Mouse (Mus musculus) embryonic facial prominence, embryonic 14.5 days (tissue): ENCODE measurements around the gene Hyal6. TPM values are rescaled to one million over a fixed set of nuclear protein-coding genes. Genes with fewer than 3 reads are reported as not detected.

Experiments
- ATAC-seq: fragments of 200-750 bp; cut with Nextera tagmentation; 2 replicates; pipeline ENCODE4 v1.8.0; 2017; ENCODE audit warnings: low read depth, moderate number of reproducible peaks, moderate TSS enrichment
- DNase-seq: peaks from one replicate; pipeline ENCODE4 v3.0.0-alpha.2; 2015; ENCODE audit warnings: low spot score
- H3K27ac ChIP-seq: fragments of 300-500 bp; sonication (generic); replicated peaks from 2 replicates; pipeline ENCODE4 v1.5.1; 2014; ENCODE audit warnings: low read depth, mild to moderate bottlenecking, low read length, moderate library complexity
- H3K27me3 ChIP-seq: fragments of 300-500 bp; sonication (generic); replicated peaks from 2 replicates; pipeline ENCODE4 v1.6.1; 2014; ENCODE audit warnings: low read length; ENCODE audit not compliant: control insufficient read depth, insufficient read depth
- H3K36me3 ChIP-seq: fragments of 300-500 bp; sonication (generic); 2 replicates; pipeline ENCODE4 v1.6.1; 2014; ENCODE audit warnings: low read length, mixed read lengths; ENCODE audit not compliant: control insufficient read depth, insufficient read depth
- H3K4me1 ChIP-seq: fragments of 300-500 bp; sonication (generic); 2 replicates; pipeline ENCODE4 v1.6.1; 2014; ENCODE audit warnings: antibody characterized with exemption, low read length; ENCODE audit not compliant: control insufficient read depth, insufficient read depth
- H3K4me2 ChIP-seq: fragments of 300-500 bp; sonication (generic); 2 replicates; pipeline ENCODE4 v1.6.1; 2014; ENCODE audit warnings: low read depth, mild to moderate bottlenecking, low read length, moderate library complexity, mixed read lengths
- H3K4me3 ChIP-seq: fragments of 300-500 bp; sonication (generic); 2 replicates; pipeline ENCODE4 v1.5.1; 2014; ENCODE audit warnings: low read depth, mild to moderate bottlenecking, low read length
- H3K9ac ChIP-seq: fragments of 300-500 bp; sonication (generic); 2 replicates; pipeline ENCODE4 v1.6.1; 2014; ENCODE audit warnings: low read depth, mild to moderate bottlenecking, low read length, moderate library complexity, mixed read lengths
- H3K9me3 ChIP-seq: fragments of 300-500 bp; sonication (generic); 2 replicates; pipeline ENCODE4 v1.6.1; 2016; ENCODE audit warnings: low read length; ENCODE audit not compliant: control insufficient read depth
- WGBS: fragments of 180-500 bp; shearing (Covaris S2); extraction: QIAGEN DNeasy Blood & Tissue Kit; methylation state at CpG from one replicate; pipeline ENCODE4 v1.1.7; 2014; 5-methylcytosine and 5-hydroxymethylcytosine counted together
- polyA plus RNA-seq: library from polyadenylated mRNA; unstranded; fragments of >200 nt; fragmentation: Nextera tagmentation; extraction: Ambion mirVana; gene quantifications from 2 replicates; pipeline ENCODE4 v1.2.1, GENCODE M21; 2014

Hyal6 gene
- polyA plus RNA-seq, 1 experiment from 2014 or later = not detected

DNA sequence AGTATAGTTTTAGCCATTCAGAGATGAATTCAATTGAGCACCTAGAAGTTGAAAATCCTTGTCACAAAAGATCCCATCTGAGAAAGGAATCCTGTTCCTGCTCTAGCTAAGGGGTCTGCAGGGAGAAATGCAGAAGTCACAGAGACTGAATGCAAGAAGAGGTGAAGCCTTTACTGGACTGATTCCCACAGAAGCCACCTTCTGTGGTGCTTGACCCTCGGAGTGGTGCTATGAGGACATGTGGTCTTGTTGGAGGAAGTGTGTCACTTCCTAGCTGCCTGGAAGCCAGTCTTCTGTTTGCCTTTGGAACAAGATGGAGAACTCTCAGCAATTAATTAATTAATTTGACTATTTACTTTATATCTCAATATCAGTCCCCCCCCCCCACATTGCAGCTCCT lies 4.9 kb upstream of the Hyal6 start:
- ATAC-seq (no peak), DNase-seq (no peak)
- H3K27me3 ChIP-seq = no peaks in the 10 kb centered on the region
- no peaks in the 10 kb centered on the region for H3K4me1 ChIP-seq
- no peak overlapping the region for H3K4me2 ChIP-seq
- H3K9ac ChIP-seq = no peak overlapping the region
- no peaks in the 10 kb centered on the region for H3K36me3 ChIP-seq
- H3K9me3 ChIP-seq = no peaks in the 10 kb centered on the region
- 67% methylated on average over 1 of the region's 1 CpGs for WGBS
- no peak overlapping the region for H3K4me3 ChIP-seq
- no peak overlapping the region for H3K27ac ChIP-seq

DNA sequence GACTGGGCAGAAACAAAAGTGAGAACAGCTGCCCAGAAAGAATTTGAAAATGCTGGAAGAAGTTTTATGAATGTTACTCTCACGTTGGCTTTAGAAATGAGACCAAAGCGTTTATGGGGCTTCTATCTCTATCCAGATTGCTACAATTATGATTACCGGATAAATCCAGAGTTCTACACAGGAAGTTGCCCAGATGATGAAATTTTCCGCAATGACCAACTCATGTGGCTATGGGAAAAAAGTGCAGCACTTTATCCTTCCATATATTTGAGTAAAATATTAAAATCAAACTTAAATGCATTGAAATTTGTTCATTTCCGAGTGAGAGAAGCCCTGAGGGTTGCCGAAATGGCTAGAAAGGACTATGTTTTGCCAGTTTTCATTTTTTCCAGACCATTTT lies 1.5 kb downstream of the Hyal6 start:
- Histone ChIP-seq H3K4me1 (no peaks in the 10 kb centered on the region), H3K9me3 (no peaks in the 10 kb centered on the region), H3K9ac (no peak overlapping the region), H3K4me3 (no peak overlapping the region), H3K27me3 (no peaks in the 10 kb centered on the region), H3K4me2 (no peak overlapping the region), H3K36me3 (no peaks in the 10 kb centered on the region), H3K27ac (no peak overlapping the region)
- ATAC-seq (no peak), DNase-seq (no peak)
- 77% methylated on average over 6 of the region's 6 CpGs for WGBS

DNA sequence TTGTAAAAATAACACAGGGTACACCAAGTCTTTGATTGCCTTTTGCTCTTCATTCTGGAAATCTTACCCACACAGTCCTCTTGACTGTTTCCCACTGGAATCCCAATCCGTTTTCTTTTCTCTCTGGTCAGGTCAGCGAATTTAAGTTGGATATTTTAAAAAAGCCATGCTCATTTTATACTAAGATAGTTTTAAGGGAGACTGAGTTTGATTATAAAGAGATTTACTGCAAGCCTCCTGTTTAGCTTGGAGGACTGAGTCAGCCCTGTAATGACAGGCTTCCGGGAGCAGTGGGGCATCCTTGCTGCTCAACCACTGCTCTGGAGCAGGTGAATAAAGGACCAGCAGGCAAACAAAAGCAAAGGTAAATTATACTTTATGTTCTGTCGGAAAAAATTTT lies 15.0 kb downstream of the Hyal6 start, which contains the start of gene Hyal4:
TSS of gene Hyal4 (plus strand) at position 301 of the 400 bp plus-strand sequence.
- H3K9ac ChIP-seq = no peak within 1 kb of the TSS
- H3K36me3 ChIP-seq = no peaks in the 10 kb centered on the region
- H3K27ac ChIP-seq = no peak within 1 kb of the TSS
- no peaks in the 10 kb centered on the region for H3K27me3 ChIP-seq
- no peak for DNase-seq
- H3K9me3 ChIP-seq = no peaks in the 10 kb centered on the region
- H3K4me1 ChIP-seq = no peaks in the 10 kb centered on the region
- H3K4me3 ChIP-seq = no peak within 1 kb of the TSS
- WGBS = 82% methylated on average over 4 of the region's 4 CpGs
- H3K4me2 ChIP-seq = no peak within 1 kb of the TSS
- ATAC-seq = no peak

DNA sequence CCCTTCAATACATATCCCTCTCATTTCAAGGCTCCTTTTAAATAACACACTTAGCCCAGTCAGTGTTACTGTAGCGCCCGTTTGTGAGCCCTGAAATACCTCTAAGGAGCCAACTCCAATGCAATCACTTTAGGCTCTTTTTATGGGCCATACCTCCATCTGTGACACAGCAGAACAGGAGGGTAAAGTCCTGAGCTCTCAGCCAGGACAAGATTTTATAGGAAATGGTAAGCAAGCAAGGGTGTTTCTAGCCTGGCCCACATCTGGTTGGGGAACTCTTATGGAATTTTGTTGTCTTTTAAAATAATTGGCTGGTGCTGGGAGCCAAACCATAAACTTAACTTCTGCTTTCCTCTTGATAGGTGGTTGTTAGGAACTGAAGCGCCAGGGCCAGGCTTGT lies 26.2 kb downstream of the Hyal6 start:
- DNase-seq (no peak), ATAC-seq (no peak)
- 0 out of 2 replicates have a peak, but pooled peaks cover 8% of the 10 kb centered on the region for H3K9me3 ChIP-seq
- 91% methylated on average over 3 of the region's 3 CpGs for WGBS
- H3K27me3 ChIP-seq = no peaks in the 10 kb centered on the region
- no peaks in the 10 kb centered on the region for H3K36me3 ChIP-seq
- H3K4me3 ChIP-seq = no peak overlapping the region
- no peak overlapping the region for H3K9ac ChIP-seq
- no peaks in the 10 kb centered on the region for H3K4me1 ChIP-seq
- no peak overlapping the region for H3K27ac ChIP-seq
- H3K4me2 ChIP-seq = no peak overlapping the region

DNA sequence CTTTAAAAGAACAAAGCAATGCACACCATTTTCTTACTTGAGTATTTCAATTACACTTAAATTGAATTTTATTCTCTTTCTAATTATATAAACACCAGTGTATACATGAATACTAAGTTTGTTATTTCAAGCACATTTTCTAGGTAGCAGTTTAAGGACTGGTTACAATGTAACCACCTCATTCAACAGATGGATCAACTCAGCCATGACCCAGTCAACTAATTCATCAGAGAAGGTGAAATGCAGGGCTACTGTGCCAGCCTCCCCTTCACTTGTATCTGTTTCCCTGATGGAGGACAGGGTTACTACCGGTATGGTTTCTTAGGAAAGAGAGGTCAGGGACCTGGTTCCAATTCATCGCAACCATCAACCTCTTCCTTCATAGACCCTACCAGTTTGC lies 33.2 kb downstream of the Hyal6 start:
- no peak for DNase-seq
- Histone ChIP-seq H3K4me1 (no peaks in the 10 kb centered on the region), H3K27me3 (no peaks in the 10 kb centered on the region), H3K36me3 (no peaks in the 10 kb centered on the region), H3K4me3 (no peak overlapping the region), H3K9me3 (no peaks in the 10 kb centered on the region), H3K4me2 (no peak overlapping the region), H3K9ac (no peak overlapping the region), H3K27ac (no peak overlapping the region)
- ATAC-seq = no peak
- 82% methylated on average over 2 of the region's 2 CpGs for WGBS

DNA sequence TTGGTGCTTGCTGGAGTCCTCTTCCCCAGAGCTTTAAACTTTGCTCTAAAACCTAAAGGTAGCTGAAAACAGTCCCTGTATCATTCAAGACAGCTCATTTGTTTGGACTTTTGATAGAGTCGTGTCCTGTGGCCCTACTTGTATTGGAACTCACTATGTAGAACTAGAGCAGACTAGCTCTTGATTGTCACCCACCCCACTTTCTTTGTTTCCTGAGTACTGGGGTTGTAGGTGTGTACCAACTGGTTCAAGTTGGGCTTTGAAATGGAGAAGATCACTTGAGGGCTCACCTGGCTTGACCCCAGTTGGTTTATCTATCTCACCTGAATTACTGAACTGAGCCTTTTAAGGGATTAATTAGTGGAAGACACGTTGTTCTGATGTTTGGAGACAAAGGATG lies 46.1 kb downstream of the Hyal6 start:
- ATAC-seq = no peak

DNA sequence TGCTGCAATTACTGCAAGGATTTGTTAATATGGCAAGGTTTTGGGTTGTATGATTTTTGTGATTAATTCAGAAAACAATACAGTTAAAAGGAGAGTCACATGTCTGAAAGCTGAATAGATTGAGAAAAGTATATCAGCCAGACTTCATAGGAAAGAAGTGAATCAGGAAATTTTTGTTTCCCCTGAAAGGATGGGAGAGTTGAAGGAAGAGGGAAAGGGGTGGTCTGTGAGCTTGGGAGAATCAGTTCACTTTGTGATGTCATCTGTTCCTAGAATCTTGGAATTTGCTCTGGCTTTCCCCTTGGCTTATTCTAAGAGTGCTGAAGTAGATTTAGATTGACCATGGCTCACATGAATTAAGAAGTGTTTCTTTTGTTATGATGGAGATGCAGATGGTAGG lies 57.8 kb downstream of the Hyal6 start, which contains the start of gene Spam1:
TSS of gene Spam1 (plus strand) at position 301 of the 400 bp plus-strand sequence.
- no peak within 1 kb of the TSS for H3K27ac ChIP-seq
- no peak within 1 kb of the TSS for H3K9ac ChIP-seq
- no peak within 1 kb of the TSS for H3K4me2 ChIP-seq
- no peaks in the 10 kb centered on the region for H3K4me1 ChIP-seq
- no peak for DNase-seq
- H3K9me3 ChIP-seq = no peaks in the 10 kb centered on the region
- no peak within 1 kb of the TSS for H3K4me3 ChIP-seq
- ATAC-seq = no peak
- H3K36me3 ChIP-seq = no peaks in the 10 kb centered on the region
- H3K27me3 ChIP-seq = no peaks in the 10 kb centered on the region

More for the DNA sequence above, 46.1 kb downstream of the Hyal6 start:
- Histone ChIP-seq H3K4me1 (no peaks in the 10 kb centered on the region), H3K4me3 (no peak overlapping the region), H3K27me3 (no peaks in the 10 kb centered on the region), H3K27ac (no peak overlapping the region), H3K9ac (no peak overlapping the region), H3K4me2 (no peak overlapping the region), H3K9me3 (no peaks in the 10 kb centered on the region), H3K36me3 (no peaks in the 10 kb centered on the region)
- WGBS = 47% methylated on average over 2 of the region's 2 CpGs
- DNase-seq = no peak

Other genes starting within 250 kb of the Hyal6 start
- 0.56 and 1.6 TPM in 2 replicates for gene Iqub, start 218.2 kb upstream of the Hyal6 start, polyA plus RNA-seq
- 319 and 379 TPM in 2 replicates for gene Ndufa5, start 205.2 kb upstream of the Hyal6 start, polyA plus RNA-seq
- gene Asb15, start 205.1 kb upstream of the Hyal6 start, polyA plus RNA-seq = 0.08 and 0.14 TPM in 2 replicates
- 5.6 and 10.7 TPM in 2 replicates for gene Lmod2, start 135.5 kb upstream of the Hyal6 start, polyA plus RNA-seq
- gene Wasl, start 68.2 kb upstream of the Hyal6 start, polyA plus RNA-seq = 46.2 and 51.1 TPM in 2 replicates
- gene Hyal4, start 15.1 kb downstream of the Hyal6 start, polyA plus RNA-seq = not detected in 2 replicates
- gene Spam1, start 57.9 kb downstream of the Hyal6 start, polyA plus RNA-seq = not detected in 2 replicates
- gene Hyal5, start 124.8 kb downstream of the Hyal6 start, polyA plus RNA-seq = not detected in 2 replicates
- 1.5 and 1.6 TPM in 2 replicates for gene Tmem229a, start 223.1 kb downstream of the Hyal6 start, polyA plus RNA-seq